Mouse (Mus musculus) right cerebral cortex, postnatal 25 days (tissue): Measurements from ENCODE around the gene RPS10-NUDT3.

Source experiments
- DNase-seq: peaks from one replicate; pipeline ENCODE4 v3.0.0; 2022

The RPS10-NUDT3 gene

GRCm38 (mm10) chr17:27609576-27609975, 25.4 kb downstream of the RPS10-NUDT3 start:
- DNase-seq: no peak

- DNase-seq: no peak
Observed at GRCm38 (mm10) chr17:27603522-27604234, 31.3 kb downstream of the RPS10-NUDT3 start.

GRCm38 (mm10) chr17:27603036-27603435, 32.0 kb downstream of the RPS10-NUDT3 start:
- DNase-seq: no peak

- DNase-seq: no peak
Observed at GRCm38 (mm10) chr17:27600869-27601268, 34.2 kb downstream of the RPS10-NUDT3 start.

GRCm38 (mm10) chr17:27600286-27600685, 34.7 kb downstream of the RPS10-NUDT3 start:
- no peak for DNase-seq

- DNase-seq: no peak
Observed at GRCm38 (mm10) chr17:27596376-27597190, 38.4 kb downstream of the RPS10-NUDT3 start.

- no peak for DNase-seq
Observed at GRCm38 (mm10) chr17:27595659-27596375, 39.2 kb downstream of the RPS10-NUDT3 start.

GRCm38 (mm10) chr17:27592565-27592910, 42.5 kb downstream of the RPS10-NUDT3 start:
- no peak for DNase-seq

- DNase-seq: no peak
Observed at GRCm38 (mm10) chr17:27591826-27592564, 43.0 kb downstream of the RPS10-NUDT3 start.

GRCm38 (mm10) chr17:27588231-27588630, 46.8 kb downstream of the RPS10-NUDT3 start:
- DNase-seq: no peak

GRCm38 (mm10) chr17:27587252-27587651, 47.8 kb downstream of the RPS10-NUDT3 start:
- DNase-seq: no peak

- no peak for DNase-seq
Observed at GRCm38 (mm10) chr17:27586661-27587060, 48.4 kb downstream of the RPS10-NUDT3 start.

- no peak for DNase-seq
Observed at GRCm38 (mm10) chr17:27583185-27583894, 51.7 kb downstream of the RPS10-NUDT3 start.

- DNase-seq: peak; percentile 23
Observed at GRCm38 (mm10) chr17:27580392-27581068, 54.5 kb downstream of the RPS10-NUDT3 start.

- no peak for DNase-seq
Observed at GRCm38 (mm10) chr17:27579816-27580215, 55.2 kb downstream of the RPS10-NUDT3 start.

GRCm38 (mm10) chr17:27578487-27578886, 56.5 kb downstream of the RPS10-NUDT3 start:
- no peak for DNase-seq

GRCm38 (mm10) chr17:27577468-27577867, 57.6 kb downstream of the RPS10-NUDT3 start:
- no peak for DNase-seq

- no peak for DNase-seq
Observed at GRCm38 (mm10) chr17:27576056-27576455, 59.0 kb downstream of the RPS10-NUDT3 start.

GRCm38 (mm10) chr17:27575116-27575776, 59.8 kb downstream of the RPS10-NUDT3 start:
- DNase-seq: no peak

- peak; percentile 65 for DNase-seq
Observed at GRCm38 (mm10) chr17:27574470-27575115, 60.4 kb downstream of the RPS10-NUDT3 start.
